Mouse (Mus musculus): Measurements from ENCODE around the gene Slc25a19. TPM values are rescaled to one million over a fixed set of nuclear protein-coding genes. Genes with fewer than 3 reads are reported as not detected.

Gene Slc25a19
- polyA plus RNA-seq, 1 experiment: 33.7 TPM

GRCm38 (mm10) chr11:115618001-115618400 is 10.1 kb downstream of the Slc25a19 start:
- no peaks in the 10 kb centered on the region for H3K27me3 ChIP-seq (ENCODE audit: control insufficient read depth, insufficient read depth, low read length)
- peaks cover 3% of the 10 kb centered on the region for H3K4me1 ChIP-seq (ENCODE audit: control insufficient read depth, insufficient read depth, low read length)
- H3K36me3 ChIP-seq (ENCODE audit: control insufficient read depth, insufficient read depth, low read length): no peaks in the 10 kb centered on the region; the same call in 1 of the 2 replicates
- TF ChIP-seq POLR2A (IDR thresholded peaks at IDR 0.05; ENCODE audit: control insufficient read depth, low read depth, low read length): no peak
- no peak for TF ChIP-seq CTCF (IDR thresholded peaks at IDR 0.05; ENCODE audit: control insufficient read depth, insufficient read depth, insufficient replicate concordance, low read depth, low read length)
- no peak overlapping the region for H3K4me3 ChIP-seq (ENCODE audit: control insufficient read depth, low read depth, low read length)
- H3K27ac ChIP-seq (ENCODE audit: control insufficient read depth, insufficient read depth, low read depth, low read length): no peak overlapping the region

- TF ChIP-seq POLR2A (IDR thresholded peaks at IDR 0.05; ENCODE audit: control insufficient read depth, low read depth, low read length) (no peak), CTCF (IDR thresholded peaks at IDR 0.05; ENCODE audit: control insufficient read depth, insufficient read depth, insufficient replicate concordance, low read depth, low read length) (no peak)
- Histone ChIP-seq H3K36me3 (ENCODE audit: control insufficient read depth, insufficient read depth, low read length) (peaks cover under 1% of the 10 kb centered on the region), H3K27ac (ENCODE audit: control insufficient read depth, insufficient read depth, low read depth, low read length) (no peak overlapping the region), H3K27me3 (ENCODE audit: control insufficient read depth, insufficient read depth, low read length) (no peaks in the 10 kb centered on the region), H3K4me1 (ENCODE audit: control insufficient read depth, insufficient read depth, low read length) (peaks cover 4% of the 10 kb centered on the region), H3K4me3 (ENCODE audit: control insufficient read depth, low read depth, low read length) (no peak overlapping the region)
Measured at GRCm38 (mm10) chr11:115616893-115617292, 11.2 kb downstream of the Slc25a19 start.

- H3K4me3 ChIP-seq (ENCODE audit: control insufficient read depth, low read depth, low read length): no peak overlapping the region
Measured at GRCm38 (mm10) chr11:115616371-115616770, 11.7 kb downstream of the Slc25a19 start.

GRCm38 (mm10) chr11:115615875-115616274 is 12.2 kb downstream of the Slc25a19 start:
- H3K36me3 ChIP-seq (ENCODE audit: control insufficient read depth, insufficient read depth, low read length): peaks cover 3% of the 10 kb centered on the region
- peaks cover 8% of the 10 kb centered on the region for H3K4me1 ChIP-seq (ENCODE audit: control insufficient read depth, insufficient read depth, low read length)
- H3K27ac ChIP-seq (ENCODE audit: control insufficient read depth, insufficient read depth, low read depth, low read length): no peak overlapping the region
- no peak overlapping the region for H3K4me3 ChIP-seq (ENCODE audit: control insufficient read depth, low read depth, low read length)
- no peak for TF ChIP-seq CTCF (IDR thresholded peaks at IDR 0.05; ENCODE audit: control insufficient read depth, insufficient read depth, insufficient replicate concordance, low read depth, low read length)
- TF ChIP-seq POLR2A (IDR thresholded peaks at IDR 0.05; ENCODE audit: control insufficient read depth, low read depth, low read length): no peak
- H3K27me3 ChIP-seq (ENCODE audit: control insufficient read depth, insufficient read depth, low read length): no peaks in the 10 kb centered on the region

More at GRCm38 (mm10) chr11:115616371-115616770, 11.7 kb downstream of the Slc25a19 start:
- TF ChIP-seq CTCF (IDR thresholded peaks at IDR 0.05; ENCODE audit: control insufficient read depth, insufficient read depth, insufficient replicate concordance, low read depth, low read length) (no peak), POLR2A (IDR thresholded peaks at IDR 0.05; ENCODE audit: control insufficient read depth, low read depth, low read length) (no peak)
- Histone ChIP-seq H3K36me3 (ENCODE audit: control insufficient read depth, insufficient read depth, low read length) (peaks cover 3% of the 10 kb centered on the region), H3K27ac (ENCODE audit: control insufficient read depth, insufficient read depth, low read depth, low read length) (no peak overlapping the region), H3K27me3 (ENCODE audit: control insufficient read depth, insufficient read depth, low read length) (no peaks in the 10 kb centered on the region), H3K4me1 (ENCODE audit: control insufficient read depth, insufficient read depth, low read length) (peaks cover 8% of the 10 kb centered on the region)

- Histone ChIP-seq H3K4me1 (ENCODE audit: control insufficient read depth, insufficient read depth, low read length) (peaks cover 8% of the 10 kb centered on the region), H3K27ac (ENCODE audit: control insufficient read depth, insufficient read depth, low read depth, low read length) (peak overlapping the region; percentile 64), H3K36me3 (ENCODE audit: control insufficient read depth, insufficient read depth, low read length) (peaks cover 3% of the 10 kb centered on the region), H3K4me3 (ENCODE audit: control insufficient read depth, low read depth, low read length) (no peak overlapping the region), H3K27me3 (ENCODE audit: control insufficient read depth, insufficient read depth, low read length) (no peaks in the 10 kb centered on the region)
- TF ChIP-seq POLR2A (IDR thresholded peaks at IDR 0.05; ENCODE audit: control insufficient read depth, low read depth, low read length) (no peak), CTCF (IDR thresholded peaks at IDR 0.05; ENCODE audit: control insufficient read depth, insufficient read depth, insufficient replicate concordance, low read depth, low read length) (no peak)
Measured at GRCm38 (mm10) chr11:115615108-115615825, 12.8 kb downstream of the Slc25a19 start.

- H3K4me3 ChIP-seq (ENCODE audit: control insufficient read depth, low read depth, low read length): no peak overlapping the region
- TF ChIP-seq POLR2A (IDR thresholded peaks at IDR 0.05; ENCODE audit: control insufficient read depth, low read depth, low read length) (0 out of 2 replicates have a peak, but pooled peaks have one; percentile 26), CTCF (IDR thresholded peaks at IDR 0.05; ENCODE audit: control insufficient read depth, insufficient read depth, insufficient replicate concordance, low read depth, low read length) (no peak)
- peaks cover 3% of the 10 kb centered on the region for H3K36me3 ChIP-seq (ENCODE audit: control insufficient read depth, insufficient read depth, low read length)
- peaks cover 8% of the 10 kb centered on the region for H3K4me1 ChIP-seq (ENCODE audit: control insufficient read depth, insufficient read depth, low read length)
- H3K27me3 ChIP-seq (ENCODE audit: control insufficient read depth, insufficient read depth, low read length): no peaks in the 10 kb centered on the region
- H3K27ac ChIP-seq (ENCODE audit: control insufficient read depth, insufficient read depth, low read depth, low read length): no peak overlapping the region; the same call in 1 of the 2 replicates
Measured at GRCm38 (mm10) chr11:115614346-115615107, 13.6 kb downstream of the Slc25a19 start.

Measured in testis, adult 2 months (tissue).